11 mouse cellular contexts compared by ENCODE assay signal in the genomic region with DNA sequence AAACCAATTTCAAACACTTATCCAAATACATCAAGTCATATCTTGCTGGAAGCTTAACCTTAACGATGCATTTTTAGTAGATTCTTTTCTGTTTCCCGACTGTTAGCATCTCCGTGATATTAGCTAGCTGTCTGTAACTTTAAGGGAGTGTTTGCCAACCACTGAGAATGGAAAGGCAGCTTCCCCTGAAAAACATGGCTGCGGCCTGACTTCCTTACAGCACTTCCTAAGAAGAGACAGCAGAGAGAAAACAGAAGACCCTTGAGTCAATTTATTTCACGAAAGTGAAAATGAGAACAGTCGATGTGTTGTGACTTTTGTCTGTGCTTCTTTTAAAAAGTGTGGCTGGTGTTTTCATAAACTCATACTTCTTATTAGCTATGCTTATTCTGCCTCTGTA.
DNase-seq lines count a peak whose midpoint lies in the region; ATAC-seq and TF ChIP-seq lines count a peak whose summit lies in the region.
"Had no signal": no experiment of that assay in that cellular context is flagged by ENCODE, and none has a peak within 500 bp of the region (broad histone marks: within the 10 kb centered on the region; RNA-seq: fewer than 3 reads in every experiment).

No protein-coding gene starts in this region.

- H3K36me3 ChIP-seq in hindbrain, embryonic 15.5 days = no peaks in the 10 kb centered on the region
- H3K36me3 ChIP-seq in hindbrain, embryonic 10.5 days = peaks cover 11% of the 10 kb centered on the region; the same call in 1 of the 2 replicates
- H3K36me3 ChIP-seq in heart, embryonic 16.5 days (ENCODE audit: control insufficient read depth, insufficient read depth) = peaks cover 8% of the 10 kb centered on the region; the same call in 1 of the 2 replicates

- 0 out of 2 replicates have a peak overlapping the region, but pooled peaks have one; percentile 1 for H3K4me2 ChIP-seq in hindbrain, embryonic 15.5 days
- H3K4me2 ChIP-seq in heart, embryonic 16.5 days (ENCODE audit: low read depth, low read length) = peak overlapping the region; percentile 52
- H3K4me2 ChIP-seq: liver, embryonic 13.5 days had no signal

- WGBS in hindbrain, embryonic 15.5 days = 69% methylated on average over 6 of the region's 6 CpGs
- WGBS in hindbrain, embryonic 10.5 days = 78% methylated on average over 6 of the region's 6 CpGs
- WGBS in lung, adult 2 months = 14% methylated on average over 6 of the region's 6 CpGs
- WGBS in heart, embryonic 16.5 days = 30% methylated on average over 6 of the region's 6 CpGs

- no peaks in the 10 kb centered on the region for H3K27me3 ChIP-seq in hindbrain, embryonic 15.5 days
- 0 out of 2 replicates have a peak, but pooled peaks cover 8% of the 10 kb centered on the region for H3K27me3 ChIP-seq in hindbrain, embryonic 10.5 days (ENCODE audit: insufficient read depth, poor library complexity, severe bottlenecking)
- no peaks in the 10 kb centered on the region for H3K27me3 ChIP-seq in heart, embryonic 16.5 days (ENCODE audit: control insufficient read depth, insufficient read depth, low read length)
- H3K27me3 ChIP-seq: liver, embryonic 13.5 days had no signal

- H3K27ac ChIP-seq in hindbrain, embryonic 15.5 days (replicated peaks) = no peak overlapping the region
- no peak overlapping the region for H3K27ac ChIP-seq in hindbrain, embryonic 10.5 days
- H3K27ac ChIP-seq in heart, embryonic 16.5 days (ENCODE audit: low read length) = peak overlapping the region; percentile 64
- H3K27ac ChIP-seq: liver, embryonic 13.5 days had no signal

- no peak for TF ChIP-seq POLR2A in lung, adult 2 months (IDR thresholded peaks at IDR 0.05; ENCODE audit: borderline replicate concordance, extremely low read depth, low read depth, low read length)

- no peak overlapping the region for H3K9ac ChIP-seq in hindbrain, embryonic 15.5 days
- no peak overlapping the region for H3K9ac ChIP-seq in heart, embryonic 16.5 days (ENCODE audit: low read length)
- H3K9ac ChIP-seq: liver, embryonic 13.5 days had no signal

- no peak for TF ChIP-seq CTCF in lung, adult 2 months (IDR thresholded peaks at IDR 0.05; ENCODE audit: insufficient read depth, low read length)

- peaks cover 8% of the 10 kb centered on the region; the same call in 1 of the 2 replicates for H3K4me1 ChIP-seq in hindbrain, embryonic 15.5 days (replicated peaks)
- H3K4me1 ChIP-seq in hindbrain, embryonic 10.5 days (replicated peaks) = peaks cover 3% of the 10 kb centered on the region; the same call in 1 of the 2 replicates
- H3K4me1 ChIP-seq in lung, adult 2 months (ENCODE audit: control insufficient read depth, insufficient read depth, low read length) = peaks cover 8% of the 10 kb centered on the region
- H3K4me1 ChIP-seq in heart, embryonic 16.5 days (ENCODE audit: control insufficient read depth, insufficient read depth, low read length) = peaks cover 28% of the 10 kb centered on the region

- ATAC-seq in hindbrain, embryonic 15.5 days (ENCODE audit: low FRiP score, low read depth) = no peak
- no peak for ATAC-seq in heart, embryonic 16.5 days (replicated peaks; ENCODE audit: extremely low read depth, insufficient read depth, low FRiP score)

- no peak overlapping the region for H3K4me3 ChIP-seq in hindbrain, embryonic 15.5 days
- no peak overlapping the region for H3K4me3 ChIP-seq in hindbrain, embryonic 10.5 days
- no peak overlapping the region for H3K4me3 ChIP-seq in lung, adult 2 months (replicated peaks; ENCODE audit: extremely low read depth, low read depth, low read length)
- peak overlapping the region; percentile 9 for H3K4me3 ChIP-seq in heart, embryonic 16.5 days (ENCODE audit: low read length)
- H3K4me3 ChIP-seq: liver, embryonic 13.5 days had no signal

- no peaks in the 10 kb centered on the region for H3K9me3 ChIP-seq in hindbrain, embryonic 15.5 days
- H3K9me3 ChIP-seq in hindbrain, embryonic 10.5 days = 0 out of 2 replicates have a peak, but pooled peaks cover 2% of the 10 kb centered on the region
- H3K9me3 ChIP-seq in heart, embryonic 16.5 days (replicated peaks; ENCODE audit: control insufficient read depth, low read length) = no peaks in the 10 kb centered on the region
- H3K9me3 ChIP-seq: liver, embryonic 13.5 days had no signal

- no peak for DNase-seq in hindbrain, embryonic 10.5 days (ENCODE audit: low spot score)
- DNase-seq in lung, postnatal 36 days = peak; percentile 54
- no peak for DNase-seq in lung, adult 2 months
- DNase-seq in T-cell, adult 2 months (ENCODE audit: low spot score) = no peak
- no peak for DNase-seq in right cerebral cortex, postnatal 25 days
- DNase-seq: adrenal gland, adult 2 months; kidney, adult 18-20 months; liver, embryonic 13.5 days; thymus, adult 18-20 months had no signal
